Mouse (Mus musculus) cortical plate, adult 2 months (tissue): ENCODE measurements around the gene Rnf113a1. TPM values are rescaled to one million over a fixed set of nuclear protein-coding genes. Genes with fewer than 3 reads are reported as not detected.
A peak's percentile ranks its signal among the peaks of the same experiment; 100 is the strongest.
"Not testable (repeated sequence)": the region's sequence is repeated elsewhere in the genome, so short reads cannot be mapped to it uniquely, and the experiment has no call there.

Experiments used
- H3K27ac ChIP-seq: fragments of 200-500 bp; 2 replicates; pipeline ENCODE4 v1.5.1; 2012; ENCODE audit warnings: low read length, control low read depth, inconsistent platforms; ENCODE audit not compliant: insufficient read depth
- H3K4me1 ChIP-seq: fragments of 200-500 bp; 2 replicates; pipeline ENCODE4 v1.6.1; 2011; ENCODE audit warnings: low read length; ENCODE audit not compliant: control insufficient read depth, insufficient read depth
- H3K4me3 ChIP-seq: fragments of 200-500 bp; 2 replicates; pipeline ENCODE4 v1.5.1; 2011; ENCODE audit warnings: mild to moderate bottlenecking, low read length, control low read depth; ENCODE audit not compliant: insufficient read depth
- CTCF ChIP-seq: fragments of 200-500 bp; IDR thresholded peaks from 2 replicates; pipeline ENCODE4 v1.5.1; 2011; ENCODE audit warnings: mild to moderate bottlenecking, control low read depth, low read length; ENCODE audit not compliant: insufficient read depth; ENCODE audit errors: extremely low read depth
- POLR2A ChIP-seq: fragments of 200-500 bp; IDR thresholded peaks from 2 replicates; pipeline ENCODE4 v1.6.1; 2011; ENCODE audit warnings: mild to moderate bottlenecking, low read length, control low read depth; ENCODE audit not compliant: insufficient read depth; ENCODE audit errors: extremely low read depth
- polyA plus RNA-seq: library from polyadenylated mRNA; depleted of rRNA; stranded (reverse); fragments of >200 nt; gene quantifications from 2 replicates; pipeline ENCODE4 v1.2.3, GENCODE M21; 2012; rRNA removed

The Rnf113a1 gene
- polyA plus RNA-seq, 1 experiment = 7.8 TPM

- no peaks in the 10 kb centered on the region; the same call in 1 of the 2 replicates for H3K4me1 ChIP-seq
- H3K27ac ChIP-seq = no peak overlapping the region
- TF ChIP-seq POLR2A (no peak), CTCF (no peak)
- peak overlapping the region; percentile 76 for H3K4me3 ChIP-seq
Observed at GRCm38 (mm10) chrX:37190755-37191104, 315 bp upstream of the Rnf113a1 start.

- H3K4me3 ChIP-seq = peak overlapping the region; percentile 76
Observed at GRCm38 (mm10) chrX:37191744-37192379, 817 bp downstream of the Rnf113a1 start.

GRCm38 (mm10) chrX:37198676-37199075 lies 7.6 kb downstream of the Rnf113a1 start:
- TF ChIP-seq POLR2A (no peak), CTCF (no peak)

More at GRCm38 (mm10) chrX:37191744-37192379, 817 bp downstream of the Rnf113a1 start:
- TF ChIP-seq CTCF = no peak
- TF ChIP-seq POLR2A = no peak
- Histone ChIP-seq H3K4me1 (no peaks in the 10 kb centered on the region; the same call in 1 of the 2 replicates), H3K27ac (peak overlapping the region; percentile 54)

GRCm38 (mm10) chrX:37210941-37211340 lies 19.9 kb downstream of the Rnf113a1 start, which contains the start of gene Gm9:
Gm9 (minus strand) TSS chrX:37211041.
- TF ChIP-seq CTCF (no peak), POLR2A (no peak)
- no peak within 1 kb of the TSS for H3K4me3 ChIP-seq
- H3K4me1 ChIP-seq = no peaks in the 10 kb centered on the region
- H3K27ac ChIP-seq = no peak within 1 kb of the TSS

More at GRCm38 (mm10) chrX:37198676-37199075, 7.6 kb downstream of the Rnf113a1 start:
- Histone ChIP-seq H3K4me3 (no peak overlapping the region), H3K4me1 (no peaks in the 10 kb centered on the region), H3K27ac (no peak overlapping the region)

GRCm38 (mm10) chrX:37222158-37222557 lies 31.1 kb downstream of the Rnf113a1 start, which contains the start of gene Rhox1:
Rhox1 (minus strand) TSS chrX:37222258.
- H3K27ac ChIP-seq, H3K4me3 ChIP-seq, H3K4me1 ChIP-seq: not testable (repeated sequence)

Other genes with a start within 250 kb of the Rnf113a1 start
- gene Sept6, start 199.5 kb upstream of the Rnf113a1 start, polyA plus RNA-seq = 58.4 and 60.1 TPM in 2 replicates
- gene Sowahd, start 142.4 kb upstream of the Rnf113a1 start, polyA plus RNA-seq = not detected in 2 replicates
- 330 TPM in 2 replicates for gene Rpl39, start 105.8 kb upstream of the Rnf113a1 start, polyA plus RNA-seq
- gene Upf3b, start 80.9 kb upstream of the Rnf113a1 start, polyA plus RNA-seq = 20.0 and 24.0 TPM in 2 replicates
- 4.6 and 4.8 TPM in 2 replicates for gene Nkap, start 64.5 kb upstream of the Rnf113a1 start, polyA plus RNA-seq
- gene Akap14, start 22.4 kb upstream of the Rnf113a1 start, polyA plus RNA-seq = 0.08 TPM in 1 of 2 replicates, not detected in the other
- gene Ndufa1, start 82 bp upstream of the Rnf113a1 start, polyA plus RNA-seq = 473 and 556 TPM in 2 replicates
- not detected in 2 replicates for gene Gm9, start 19.8 kb downstream of the Rnf113a1 start, polyA plus RNA-seq
- gene Rhox1, start 31.0 kb downstream of the Rnf113a1 start, polyA plus RNA-seq = not detected in 2 replicates
- gene Rhox2a, start 53.7 kb downstream of the Rnf113a1 start, polyA plus RNA-seq = not detected in 2 replicates
- not detected in 2 replicates for gene Rhox3a, start 58.7 kb downstream of the Rnf113a1 start, polyA plus RNA-seq
- not detected in 2 replicates for gene Rhox4a, start 74.1 kb downstream of the Rnf113a1 start, polyA plus RNA-seq
- gene Rhox3a2, start 188.8 kb downstream of the Rnf113a1 start, polyA plus RNA-seq = not detected in 2 replicates
- not detected in 2 replicates for gene Rhox4a2, start 199.6 kb downstream of the Rnf113a1 start, polyA plus RNA-seq
- gene Rhox2b, start 220.8 kb downstream of the Rnf113a1 start, polyA plus RNA-seq = not detected in 2 replicates
- gene Rhox4b, start 241.2 kb downstream of the Rnf113a1 start, polyA plus RNA-seq = not detected in 2 replicates